Mouse (Mus musculus) heart, postnatal 0 days (tissue): Measurements from ENCODE around the gene Rps19bp1. TPM values are rescaled to one million over a fixed set of nuclear protein-coding genes. Genes with fewer than 3 reads are reported as not detected.

ENCODE experiments used
- ATAC-seq: fragments of 200-750 bp; cut with Nextera tagmentation; 2 replicates; pipeline ENCODE4 v1.8.0; 2017; ENCODE audit warnings: low read depth, moderate number of reproducible peaks, moderate library complexity; ENCODE audit not compliant: insufficient read depth
- DNase-seq: peaks from one replicate; pipeline ENCODE4 v3.0.0-alpha.2; 2016; ENCODE audit warnings: low spot score
- H3K27ac ChIP-seq: fragments of 300-500 bp; sonication (generic); 2 replicates; pipeline ENCODE4 v1.5.1; 2014; ENCODE audit warnings: low read depth, mild to moderate bottlenecking
- H3K27me3 ChIP-seq: fragments of 300-500 bp; sonication (generic); 2 replicates; pipeline ENCODE4 v1.6.1; 2014; ENCODE audit warnings: low read length, mixed read lengths; ENCODE audit not compliant: control insufficient read depth, insufficient read depth
- H3K36me3 ChIP-seq: fragments of 300-500 bp; sonication (generic); replicated peaks from 2 replicates; pipeline ENCODE4 v1.6.1; 2014; ENCODE audit warnings: low read length, mixed read lengths; ENCODE audit not compliant: control insufficient read depth, insufficient read depth
- H3K4me1 ChIP-seq: fragments of 300-500 bp; sonication (generic); 2 replicates; pipeline ENCODE4 v1.6.1; 2014; ENCODE audit warnings: antibody characterized with exemption; ENCODE audit not compliant: control insufficient read depth, insufficient read depth
- H3K4me2 ChIP-seq: fragments of 300-500 bp; sonication (generic); 2 replicates; pipeline ENCODE4 v1.6.1; 2014; ENCODE audit warnings: low read depth, mild to moderate bottlenecking, low read length, moderate library complexity
- H3K4me3 ChIP-seq: fragments of 300-500 bp; sonication (generic); 2 replicates; pipeline ENCODE4 v1.5.1; 2014; ENCODE audit warnings: low read depth, low read length
- H3K9ac ChIP-seq: fragments of 300-500 bp; sonication (generic); replicated peaks from 2 replicates; pipeline ENCODE4 v1.6.1; 2014; ENCODE audit warnings: low read depth, low read length, mixed read lengths
- H3K9me3 ChIP-seq: fragments of 300-500 bp; sonication (generic); replicated peaks from 2 replicates; pipeline ENCODE4 v1.6.1; 2016; ENCODE audit warnings: low read length; ENCODE audit not compliant: control insufficient read depth
- CTCF ChIP-seq: IDR thresholded peaks from 2 replicates; pipeline ENCODE4 v1.5.1; 2016; ENCODE audit warnings: antibody characterized with exemption, control low read depth, low read depth
- EP300 ChIP-seq: IDR thresholded peaks from 2 replicates; pipeline ENCODE4 v1.6.1; 2016; ENCODE audit warnings: antibody characterized with exemption, low read depth
- WGBS: fragments of 180-500 bp; shearing (Covaris S2); extraction: QIAGEN DNeasy Blood & Tissue Kit; methylation state at CpG from one replicate; pipeline ENCODE4 v1.1.7; 2014; 5-methylcytosine and 5-hydroxymethylcytosine counted together
- polyA plus RNA-seq: library from polyadenylated mRNA; unstranded; fragments of >200 nt; fragmentation: Nextera tagmentation; extraction: Ambion mirVana; gene quantifications from 2 replicates; pipeline ENCODE4 v1.2.1, GENCODE M21; 2015
- total RNA-seq: library from RNA; depleted of rRNA; stranded (reverse); fragments of >200 nt; gene quantifications from 2 replicates; pipeline ENCODE4 v1.2.3, GENCODE M21; 2014; ENCODE audit warnings: low replicate concordance

Rps19bp1 gene
- total and polyA plus RNA-seq, 2 experiments from 2014 or later, result 21.6 to 34.7 TPM

GRCm38 (mm10) chr15:80289436-80289835, 25.3 kb upstream of the Rps19bp1 start:
- Histone ChIP-seq H3K4me2 (no peak overlapping the region), H3K36me3 (no peaks in the 10 kb centered on the region), H3K27ac (no peak overlapping the region), H3K9me3 (no peaks in the 10 kb centered on the region), H3K4me1 (no peaks in the 10 kb centered on the region), H3K27me3 (peaks cover 64% of the 10 kb centered on the region), H3K4me3 (no peak overlapping the region), H3K9ac (no peak overlapping the region)
- 4% methylated on average over 10 of the region's 10 CpGs for WGBS
- ATAC-seq, result no peak
- TF ChIP-seq EP300 (no peak), CTCF (peak; percentile 53)
- DNase-seq, result peak; percentile 29

- H3K9ac ChIP-seq, result no peak overlapping the region
- 6% methylated on average over 23 of the region's 23 CpGs for WGBS
- no peak for DNase-seq
Observed at GRCm38 (mm10) chr15:80288036-80288435, 23.9 kb upstream of the Rps19bp1 start.

GRCm38 (mm10) chr15:80286851-80287415, 22.8 kb upstream of the Rps19bp1 start, which contains the start of gene Cacna1i:
TSS of gene Cacna1i (plus strand) at chr15:80287238.
- no peak within 1 kb of the TSS for H3K9ac ChIP-seq

More at GRCm38 (mm10) chr15:80288036-80288435, 23.9 kb upstream of the Rps19bp1 start:
- H3K27ac ChIP-seq, result no peak overlapping the region
- H3K9me3 ChIP-seq, result no peaks in the 10 kb centered on the region
- no peaks in the 10 kb centered on the region for H3K36me3 ChIP-seq
- no peak for TF ChIP-seq CTCF
- TF ChIP-seq EP300, result no peak
- H3K4me2 ChIP-seq, result peak overlapping the region; percentile 80
- peak overlapping the region; percentile 53 for H3K4me3 ChIP-seq
- ATAC-seq, result no peak
- peaks cover 73% of the 10 kb centered on the region for H3K27me3 ChIP-seq
- H3K4me1 ChIP-seq, result no peaks in the 10 kb centered on the region

GRCm38 (mm10) chr15:80280646-80281045, 16.5 kb upstream of the Rps19bp1 start:
- Histone ChIP-seq H3K27ac (no peak overlapping the region), H3K4me2 (no peak overlapping the region), H3K36me3 (no peaks in the 10 kb centered on the region), H3K27me3 (peaks cover 30% of the 10 kb centered on the region), H3K4me3 (no peak overlapping the region), H3K9me3 (no peaks in the 10 kb centered on the region), H3K9ac (no peak overlapping the region), H3K4me1 (no peaks in the 10 kb centered on the region)
- TF ChIP-seq CTCF, result peak; percentile 48
- no peak for TF ChIP-seq EP300
- ATAC-seq (no peak), DNase-seq (no peak)
- WGBS, result 18% methylated on average over 6 of the region's 6 CpGs

More at GRCm38 (mm10) chr15:80286851-80287415, 22.8 kb upstream of the Rps19bp1 start, which contains the start of gene Cacna1i:
- DNase-seq, result no peak
- H3K9me3 ChIP-seq, result no peaks in the 10 kb centered on the region
- no peak within 1 kb of the TSS for H3K27ac ChIP-seq
- no peaks in the 10 kb centered on the region for H3K4me1 ChIP-seq
- peak within 1 kb of the TSS; percentile 53 for H3K4me3 ChIP-seq
- H3K27me3 ChIP-seq, result peaks cover 77% of the 10 kb centered on the region
- no peak for ATAC-seq
- peak within 1 kb of the TSS; percentile 80 for H3K4me2 ChIP-seq
- H3K36me3 ChIP-seq, result no peaks in the 10 kb centered on the region
- TF ChIP-seq CTCF, result no peak
- WGBS, result under 1% methylated on average over 50 of the region's 50 CpGs

- no peak overlapping the region for H3K4me2 ChIP-seq
- no peaks in the 10 kb centered on the region for H3K36me3 ChIP-seq
Observed at GRCm38 (mm10) chr15:80279053-80279452, 14.9 kb upstream of the Rps19bp1 start.

More at GRCm38 (mm10) chr15:80279053-80279452, 14.9 kb upstream of the Rps19bp1 start:
- Histone ChIP-seq H3K4me3 (no peak overlapping the region), H3K9ac (no peak overlapping the region), H3K27me3 (peaks cover 23% of the 10 kb centered on the region; the same call in 1 of the 2 replicates), H3K4me1 (no peaks in the 10 kb centered on the region), H3K27ac (no peak overlapping the region), H3K9me3 (no peaks in the 10 kb centered on the region)
- ATAC-seq (no peak), DNase-seq (no peak)
- TF ChIP-seq EP300 (no peak), CTCF (no peak)
- WGBS, result 77% methylated on average over 2 of the region's 2 CpGs
